Mouse (Mus musculus): Measurements from ENCODE around the gene Cmya5. TPM values are rescaled to one million over a fixed set of nuclear protein-coding genes. Genes with fewer than 3 reads are reported as not detected.
A peak's percentile ranks its signal among the peaks of the same experiment; 100 is the strongest.

Gene Cmya5
- total RNA-seq, 2 experiments from 2014 or later = 950 to 1,118 TPM

DNA sequence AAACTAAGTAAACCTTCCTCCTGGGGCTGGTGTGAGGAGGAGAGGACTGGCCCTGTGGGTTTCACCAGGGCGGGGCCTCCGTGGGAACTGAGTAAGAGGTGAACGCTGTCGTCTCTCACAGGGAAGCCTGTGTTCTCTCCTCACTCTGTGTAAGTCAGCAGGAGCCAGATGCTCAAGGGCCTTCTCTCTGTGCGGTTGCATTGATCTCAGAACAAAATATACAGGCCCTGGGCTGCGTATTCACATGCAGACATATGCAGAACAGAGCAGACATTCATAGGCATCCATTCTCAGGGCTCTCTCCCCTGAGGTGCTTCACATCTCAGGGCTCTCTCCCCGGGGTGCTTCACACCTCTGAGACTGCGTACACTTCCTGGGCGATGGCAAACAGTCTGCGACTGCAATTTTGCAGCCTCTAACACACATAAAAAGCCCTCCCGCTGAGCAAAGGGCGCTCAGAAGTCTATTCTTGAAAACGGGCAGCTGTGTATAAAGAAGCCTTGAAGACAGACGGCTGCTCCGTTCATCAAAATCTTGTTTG, 71.6 kb downstream of the Cmya5 start:
- intact Hi-C loops (cut with DNase I) = loop anchor here (5.0 to 10.0 kb wide), 2 partner anchors 86 to 172 kb away; no protein-coding TSS in a partner anchor
- DNase-seq = no peak

DNA sequence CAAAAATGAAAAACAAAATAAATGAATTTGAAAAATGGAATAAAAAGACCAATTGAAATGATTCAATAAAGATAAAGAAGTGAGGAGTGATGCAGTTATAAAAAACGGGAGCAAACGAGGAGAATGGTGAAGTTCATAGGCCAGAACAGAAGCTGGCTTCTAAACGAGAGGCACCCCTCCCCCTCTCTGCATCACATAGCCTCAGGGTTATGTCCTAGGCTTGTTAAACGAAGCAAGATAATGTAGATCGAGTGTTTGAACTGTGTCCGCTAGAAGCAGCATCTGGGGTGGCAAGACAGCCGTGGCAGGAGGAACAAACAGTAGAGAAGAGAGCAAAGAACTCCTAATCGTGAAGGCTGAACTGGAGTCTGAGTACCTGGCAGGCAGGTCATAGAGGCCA, 74.1 kb downstream of the Cmya5 start:
- no peak for DNase-seq
- intact Hi-C loops (cut with DNase I) = loop anchor here (5.0 to 10.0 kb wide), 2 partner anchors 83 to 174 kb away; no protein-coding TSS in a partner anchor

DNA sequence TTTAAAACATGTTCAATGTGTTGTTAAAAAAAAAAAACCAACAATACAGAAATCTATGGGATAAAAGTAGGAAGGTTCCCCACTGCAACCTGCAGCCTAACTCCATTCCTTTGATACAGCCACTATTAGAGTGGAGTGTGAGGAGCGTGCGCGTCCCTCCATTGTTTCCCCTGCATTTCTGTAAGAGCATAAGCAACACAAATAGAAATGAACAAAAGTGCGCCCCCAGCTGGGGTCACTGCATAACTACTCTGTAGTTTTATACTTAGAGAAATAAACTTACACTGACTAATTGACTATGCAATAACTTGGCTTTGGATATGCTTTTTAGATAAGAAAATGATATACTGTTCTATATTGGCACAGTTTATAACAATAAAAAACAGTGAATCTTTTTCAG, 75.0 kb downstream of the Cmya5 start:
- intact Hi-C loops (cut with DNase I) = no loop called here

DNA sequence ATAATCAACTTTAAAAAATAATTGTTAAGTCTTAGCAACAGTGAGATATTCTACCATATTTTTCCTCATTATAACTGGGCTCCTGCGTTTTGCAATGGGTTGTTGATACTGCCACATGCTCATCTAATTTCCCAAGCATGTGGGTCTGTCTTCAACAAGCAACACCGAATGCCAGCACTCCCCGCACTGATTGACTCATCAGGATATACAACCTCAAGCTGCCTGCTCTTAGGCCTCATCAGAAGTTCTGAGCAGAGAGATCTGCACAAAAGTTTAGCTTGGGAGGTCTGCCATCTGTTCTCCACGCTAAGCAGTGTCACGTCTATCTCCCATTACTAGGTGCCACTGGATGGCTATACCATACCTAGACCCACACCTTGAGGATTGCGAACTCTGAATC, 76.2 kb downstream of the Cmya5 start:
- intact Hi-C loops (cut with DNase I) = no loop called here
- no peak for DNase-seq

More for the DNA sequence above, 75.0 kb downstream of the Cmya5 start:
- DNase-seq = no peak

DNA sequence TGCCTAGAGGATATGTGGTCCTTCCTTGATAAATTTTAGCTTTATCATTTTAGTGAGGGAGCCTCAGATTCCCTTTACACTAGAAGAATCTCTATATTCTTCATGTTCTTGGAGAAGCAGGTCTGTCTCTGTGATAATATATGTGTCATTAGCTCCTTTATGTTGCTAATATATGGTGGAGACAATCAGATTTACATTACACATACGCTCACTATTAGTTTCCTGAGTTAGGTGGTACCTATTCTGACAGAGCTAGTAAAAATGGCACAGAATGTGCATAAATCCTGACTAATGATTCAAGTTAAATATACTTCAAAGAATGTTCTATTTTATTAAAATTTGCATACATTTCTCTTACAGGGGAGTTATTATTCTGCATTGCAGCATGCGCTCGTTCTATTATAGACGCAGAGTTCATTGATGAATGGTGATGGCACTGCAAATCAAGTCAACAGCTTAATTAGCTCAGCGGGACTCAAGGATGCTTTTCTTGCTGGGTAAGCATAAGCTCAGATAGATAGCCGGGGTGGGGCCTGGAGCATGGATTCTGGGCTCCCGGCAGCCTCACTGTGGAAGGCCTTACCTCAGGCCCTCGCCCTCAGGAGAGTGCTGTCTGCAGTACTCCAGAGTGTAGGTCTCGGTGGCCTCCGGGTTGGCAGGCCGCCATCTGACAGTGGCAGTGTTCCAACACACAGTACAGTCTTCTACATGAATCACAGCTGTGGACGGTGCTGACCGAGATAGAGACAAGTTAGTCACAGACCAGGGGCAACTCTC, 81.5 kb downstream of the Cmya5 start:
- peak; percentile 63 to 73 for DNase-seq
- intact Hi-C loops (cut with DNase I) = loop anchor here (5.0 kb wide), 1 partner anchor 311 kb away; no protein-coding TSS in a partner anchor

DNA sequence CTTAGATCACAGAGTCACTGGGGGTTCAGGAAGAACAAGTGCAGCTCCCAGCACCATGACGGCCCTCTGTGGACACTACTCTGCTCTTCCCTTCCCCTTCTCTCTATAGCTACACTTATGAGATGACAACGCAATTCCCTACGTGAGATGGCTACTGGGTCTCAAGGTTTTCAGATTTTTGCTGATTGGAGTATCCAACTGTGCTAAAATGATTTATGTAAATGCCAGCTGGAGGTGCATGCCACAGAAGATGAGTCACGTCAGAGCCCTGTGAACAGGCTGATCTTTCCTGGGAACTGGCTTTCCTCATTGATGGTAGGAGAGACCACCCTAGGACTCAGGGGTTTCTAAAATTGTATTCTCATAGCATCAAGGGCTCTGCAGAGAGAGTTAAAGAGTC, 83.2 kb downstream of the Cmya5 start:
- intact Hi-C loops (cut with DNase I) = loop anchor here (5.0 kb wide), 1 partner anchor 309 kb away; no protein-coding TSS in a partner anchor
- DNase-seq = no peak

DNA sequence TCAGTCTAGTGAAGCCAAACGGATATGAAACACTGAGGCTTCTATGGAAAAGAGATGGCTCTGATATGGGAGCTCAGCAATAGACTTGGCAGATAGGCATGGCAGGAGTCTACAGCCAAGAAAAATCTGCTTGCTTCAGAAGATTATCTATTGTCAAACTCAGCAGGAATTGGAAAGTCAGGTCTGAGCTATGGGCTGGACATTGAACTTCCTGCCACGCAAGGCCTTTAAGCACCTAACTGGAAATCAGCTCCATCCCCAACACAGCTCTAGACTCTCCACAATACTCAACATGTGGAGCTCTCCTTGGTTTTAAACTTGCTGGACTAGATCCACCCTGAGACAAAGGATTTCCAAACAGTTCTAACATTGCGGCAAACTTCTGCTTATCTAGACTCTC, 84.1 kb downstream of the Cmya5 start:
- intact Hi-C loops (cut with DNase I) = loop anchor here (5.0 kb wide), 1 partner anchor 308 kb away; no protein-coding TSS in a partner anchor
- DNase-seq = no peak

DNA sequence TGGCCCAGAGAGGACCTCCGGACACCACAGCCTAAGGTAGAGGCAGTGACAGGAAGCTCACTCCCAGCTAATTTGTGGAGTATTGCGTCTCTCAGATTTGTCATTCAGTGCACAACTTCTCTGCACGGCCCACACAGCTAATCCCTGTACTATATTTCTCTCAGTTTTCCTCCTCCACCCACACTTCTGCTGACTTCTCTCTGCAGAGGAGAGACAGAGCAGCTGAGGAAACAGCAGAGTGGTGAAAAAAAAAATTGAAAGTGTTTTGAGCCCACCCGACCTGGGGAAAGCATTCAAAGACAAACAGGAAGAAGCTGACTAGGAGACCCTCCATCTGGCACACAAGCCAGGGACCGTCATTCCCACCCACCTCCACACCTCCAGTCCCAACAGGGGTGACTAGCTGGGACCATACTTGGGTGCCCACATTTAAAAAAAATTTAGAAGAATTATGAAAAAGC, 85.9 kb downstream of the Cmya5 start:
- no peak for DNase-seq
- intact Hi-C loops (cut with DNase I) = no loop called here

DNA sequence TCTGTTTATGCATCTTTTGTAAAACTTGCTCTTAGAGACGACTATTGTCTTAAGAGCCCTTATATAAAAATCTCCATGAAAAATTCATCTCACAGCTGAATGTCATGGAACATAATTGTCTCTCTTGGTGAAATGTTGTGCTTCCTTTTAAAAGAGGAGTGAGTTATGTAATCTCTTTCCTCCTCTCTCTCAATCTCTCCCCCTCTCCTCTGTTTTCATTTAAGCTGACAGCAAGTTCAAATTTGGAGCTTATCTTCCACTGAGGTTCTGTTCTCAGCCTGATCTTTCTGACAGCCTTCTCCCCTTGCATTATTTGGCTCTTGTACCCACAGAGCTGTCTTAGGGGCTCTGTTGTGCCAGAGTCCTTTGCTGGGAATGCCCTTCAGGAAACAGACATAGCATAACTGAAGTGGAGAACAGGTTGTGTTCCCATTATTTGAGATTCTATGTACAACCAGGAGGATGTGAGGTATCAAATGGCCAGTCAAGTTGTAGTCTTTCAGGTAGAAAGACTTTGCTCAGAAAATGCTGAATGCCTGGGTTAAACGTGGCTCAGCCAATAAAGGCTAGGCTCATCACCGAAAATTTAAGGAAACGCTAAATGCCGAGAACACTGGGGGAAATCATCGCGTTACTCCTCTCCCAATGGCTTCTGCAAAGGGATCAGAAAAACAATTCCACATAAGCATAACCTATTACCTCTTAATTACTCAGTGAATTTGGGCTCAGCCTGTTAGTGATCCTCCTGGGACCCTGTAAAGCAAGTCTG, 86.8 kb downstream of the Cmya5 start:
- intact Hi-C loops (cut with DNase I) = no loop called here
- no peak for DNase-seq

DNA sequence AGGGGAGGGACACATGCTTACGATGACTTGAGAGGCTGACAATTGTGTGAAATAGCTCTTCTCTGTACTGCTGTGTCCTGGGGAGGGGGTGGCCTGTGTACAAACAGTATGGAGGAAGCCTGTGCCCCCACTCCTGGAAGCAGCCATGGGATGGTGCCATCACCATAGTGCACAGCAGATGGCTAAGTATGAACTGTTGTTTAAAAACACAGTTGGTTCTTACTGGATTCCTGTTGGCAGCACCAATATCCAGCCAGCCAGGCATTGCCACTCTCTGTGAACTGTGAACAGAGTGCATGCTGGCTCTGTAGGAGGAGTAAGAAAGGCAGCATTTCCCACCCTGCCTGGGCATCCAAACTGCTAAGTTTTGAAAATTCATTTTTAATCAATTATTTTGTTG, 88.4 kb downstream of the Cmya5 start:
- intact Hi-C loops (cut with DNase I) = no loop called here
- DNase-seq = no peak

DNA sequence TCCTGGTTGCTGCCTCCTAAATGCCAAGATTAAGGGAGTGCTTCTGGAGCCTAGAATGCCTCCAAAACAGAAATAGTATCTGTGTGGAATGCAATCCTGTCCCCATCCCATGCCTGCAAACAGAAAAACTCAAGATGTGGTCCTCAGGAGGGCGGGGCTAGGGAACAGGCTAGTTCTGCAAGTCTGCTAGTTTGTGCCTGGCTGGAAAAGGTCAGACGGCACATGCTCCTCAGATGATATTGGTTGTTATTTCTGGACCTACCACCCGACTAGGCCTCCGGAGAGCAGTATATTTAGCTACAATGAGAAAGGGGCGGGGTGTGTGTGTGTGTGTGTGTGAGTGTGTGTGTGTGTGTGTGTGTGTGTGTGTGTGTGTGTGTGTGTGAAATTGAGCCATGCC, 93.0 kb downstream of the Cmya5 start:
- peak in 1 of 2 experiments; percentile 42 for DNase-seq
- intact Hi-C loops (cut with DNase I) = loop anchor here (5.0 kb wide), 1 partner anchor 64 kb away; no protein-coding TSS in a partner anchor

DNA sequence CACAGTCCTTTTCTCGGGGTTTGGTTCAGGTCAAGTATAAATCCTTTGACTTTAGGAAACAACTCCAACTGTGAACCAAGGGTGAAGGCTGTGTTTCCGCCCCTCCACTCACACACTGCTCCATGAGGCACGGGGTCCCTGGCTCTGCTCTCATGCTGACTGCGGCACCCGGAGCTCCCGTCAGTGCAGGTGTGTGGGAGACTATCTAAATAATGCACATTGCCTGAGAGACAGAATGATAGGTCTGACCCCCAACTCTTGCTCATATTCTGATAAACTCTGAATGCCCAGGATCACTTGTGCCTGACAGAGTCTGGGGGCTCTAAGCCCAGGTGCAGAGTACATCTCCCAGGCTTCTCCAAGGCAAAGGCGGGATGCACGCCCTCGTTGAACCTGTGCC, 103.5 kb downstream of the Cmya5 start:
- intact Hi-C loops (cut with DNase I) = no loop called here
- DNase-seq = no peak

DNA sequence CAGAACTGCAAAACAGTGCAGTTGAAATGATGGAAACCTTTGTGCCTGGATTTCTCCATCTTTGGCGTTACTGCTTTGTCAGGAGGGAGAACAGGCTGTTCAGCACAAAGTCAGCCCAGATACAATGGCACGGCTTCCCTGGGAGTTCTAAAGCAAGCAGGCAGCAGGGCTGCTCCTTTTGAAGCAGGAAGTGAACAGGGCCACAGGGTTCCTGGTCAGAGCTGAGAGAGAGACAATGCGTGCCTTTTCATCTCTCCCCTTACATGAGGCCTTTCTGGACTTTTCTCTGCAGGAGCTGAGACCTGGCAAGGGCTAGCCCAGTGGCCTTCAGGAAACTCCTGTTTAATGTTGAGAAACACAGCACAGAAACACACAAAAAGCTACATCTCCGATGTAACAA, 108.3 kb downstream of the Cmya5 start:
- DNase-seq = no peak
- intact Hi-C loops (cut with DNase I) = no loop called here

DNA sequence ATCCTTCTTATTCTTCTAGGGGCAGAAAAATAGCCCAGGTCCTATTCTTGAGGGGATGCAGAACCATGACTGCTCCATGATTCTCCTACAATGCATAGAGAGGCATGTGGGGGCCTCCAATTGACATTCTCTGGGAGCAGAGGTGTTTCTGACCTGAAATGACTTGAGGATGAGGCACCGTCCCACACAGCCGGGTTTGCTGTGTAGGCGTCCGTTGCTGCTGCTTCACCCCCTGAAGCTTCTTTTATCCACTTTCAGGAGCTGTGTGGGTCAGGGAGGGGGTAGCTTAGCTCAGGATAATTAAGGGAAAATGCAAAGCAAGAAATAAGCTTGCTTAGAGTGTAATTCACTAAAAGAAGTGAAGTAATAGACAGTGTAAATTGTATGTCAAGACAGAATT, 115.2 kb downstream of the Cmya5 start:
- intact Hi-C loops (cut with DNase I) = no loop called here
- DNase-seq = no peak

DNA sequence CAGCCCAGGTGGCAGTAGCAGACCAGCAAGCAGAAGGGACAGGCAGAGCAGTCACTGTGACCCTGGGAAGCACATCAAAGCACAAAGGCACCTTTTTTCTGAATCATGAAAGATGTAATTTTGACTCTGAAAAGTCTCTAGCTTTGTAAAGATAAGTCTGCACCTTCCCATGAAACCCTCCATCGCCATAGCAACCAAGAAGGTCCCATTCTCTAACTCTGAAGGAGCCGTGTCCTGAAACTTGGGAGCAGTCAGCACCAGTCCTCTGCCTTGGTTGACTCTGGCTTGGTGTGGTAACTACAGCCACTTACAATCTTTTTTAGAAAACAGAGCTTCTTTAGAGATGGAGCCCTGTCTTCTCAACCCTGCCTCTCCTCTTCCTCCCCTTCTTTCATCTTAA, 119.7 kb downstream of the Cmya5 start:
- intact Hi-C loops (cut with DNase I) = no loop called here
- no peak for DNase-seq

DNA sequence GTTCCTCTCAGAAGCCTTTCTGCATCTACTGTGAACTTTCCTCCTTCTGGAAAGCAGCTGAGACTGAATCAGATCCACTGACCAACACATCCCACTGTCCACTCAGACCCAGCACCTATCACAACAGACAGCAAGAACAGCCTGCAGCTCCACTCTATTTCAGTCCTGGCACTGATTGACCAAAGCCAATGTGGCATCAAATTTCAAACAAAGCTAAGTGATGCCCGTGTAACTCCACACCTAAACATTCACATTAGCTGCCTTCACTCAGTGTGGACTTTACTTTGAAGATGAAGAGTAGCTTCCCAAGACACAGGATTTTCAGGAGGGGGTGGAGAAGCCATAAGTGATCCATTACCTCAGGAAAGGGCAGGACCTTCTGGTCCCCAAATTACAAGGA, 122.4 kb downstream of the Cmya5 start:
- no peak for DNase-seq
- intact Hi-C loops (cut with DNase I) = no loop called here

DNA sequence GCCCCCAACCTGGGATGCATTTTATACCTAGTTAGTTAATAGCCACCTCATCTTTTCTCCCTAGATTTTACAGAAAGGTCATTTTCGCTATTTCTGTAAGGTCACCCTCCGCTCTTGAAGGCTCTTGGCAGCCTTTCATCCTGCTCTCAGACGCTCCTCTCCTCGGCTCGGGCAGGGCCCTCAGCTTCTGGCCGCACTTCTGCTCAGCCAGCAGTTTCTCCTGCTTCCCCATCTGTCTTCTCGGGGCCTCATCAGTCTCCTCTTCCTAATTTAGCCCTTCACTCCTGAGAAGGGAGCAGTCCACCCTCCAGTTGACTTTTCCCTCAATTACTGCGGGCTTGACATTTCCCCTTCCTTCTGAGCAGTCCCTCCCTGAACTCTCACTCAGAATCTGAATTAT, 131.6 kb downstream of the Cmya5 start:
- peak; percentile 38 to 39 for DNase-seq

DNA sequence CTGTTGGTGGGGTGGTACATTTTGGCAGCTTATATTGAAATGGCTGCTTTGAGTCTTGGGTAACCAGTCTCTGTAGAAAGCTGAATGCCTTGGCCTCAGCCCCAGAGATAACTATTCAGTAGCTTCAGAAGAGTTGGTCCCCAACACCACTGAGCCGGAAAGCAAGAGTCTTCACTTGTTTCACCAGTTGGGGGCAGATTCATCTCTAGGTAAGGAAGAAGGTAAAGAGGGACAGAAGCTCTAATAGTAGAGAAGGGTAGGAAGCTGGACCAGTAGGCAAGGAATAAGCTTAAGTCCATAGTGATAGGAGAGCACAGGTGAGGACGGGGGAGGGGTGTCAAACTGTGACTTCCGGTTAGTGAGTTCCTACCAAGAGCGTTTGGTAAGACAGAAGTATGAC, 133.2 kb downstream of the Cmya5 start:
- intact Hi-C loops (cut with DNase I) = no loop called here
- DNase-seq = no peak

More for the DNA sequence above, 131.6 kb downstream of the Cmya5 start:
- intact Hi-C loops (cut with DNase I) = no loop called here

DNA sequence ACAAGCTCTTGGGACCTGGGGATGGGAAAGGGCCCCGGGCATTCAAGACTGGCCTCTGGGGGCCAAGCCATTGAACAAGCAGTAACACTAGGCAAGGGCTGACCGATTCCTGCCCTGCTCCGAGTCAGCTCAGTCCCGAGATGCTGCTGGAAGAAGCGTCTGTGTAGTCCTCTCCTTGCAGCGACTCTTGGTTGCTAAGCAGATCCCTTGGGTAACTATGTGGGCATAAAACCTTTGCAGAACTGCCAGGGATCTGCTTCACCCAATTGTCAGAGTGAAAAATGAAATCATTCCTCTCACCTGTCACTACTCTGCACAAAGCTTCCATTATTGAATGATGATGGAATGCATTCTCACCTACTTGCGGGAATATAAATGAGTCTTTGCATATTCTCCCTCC, 134.0 kb downstream of the Cmya5 start:
- no peak for DNase-seq
- intact Hi-C loops (cut with DNase I) = no loop called here

DNA sequence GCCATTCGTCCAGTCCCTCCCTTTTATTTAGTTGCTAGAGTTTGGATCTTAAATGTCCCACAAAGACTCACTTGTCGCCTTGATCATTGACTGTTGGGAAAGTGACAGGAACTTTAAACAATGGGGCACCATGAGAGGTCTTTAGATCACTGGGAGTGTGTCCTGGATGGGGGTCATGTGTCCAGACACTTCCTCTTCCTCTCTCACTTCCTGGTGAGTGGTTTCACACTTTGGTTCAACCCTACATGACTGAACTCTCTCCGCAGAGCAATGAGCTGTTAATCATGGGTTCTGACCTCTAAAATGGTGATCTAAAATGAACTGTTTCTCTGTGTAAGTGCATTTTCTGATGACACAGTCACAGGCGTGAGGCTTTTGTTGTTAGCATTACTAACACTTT, 137.4 kb downstream of the Cmya5 start:
- no peak for DNase-seq
- intact Hi-C loops (cut with DNase I) = no loop called here

DNA sequence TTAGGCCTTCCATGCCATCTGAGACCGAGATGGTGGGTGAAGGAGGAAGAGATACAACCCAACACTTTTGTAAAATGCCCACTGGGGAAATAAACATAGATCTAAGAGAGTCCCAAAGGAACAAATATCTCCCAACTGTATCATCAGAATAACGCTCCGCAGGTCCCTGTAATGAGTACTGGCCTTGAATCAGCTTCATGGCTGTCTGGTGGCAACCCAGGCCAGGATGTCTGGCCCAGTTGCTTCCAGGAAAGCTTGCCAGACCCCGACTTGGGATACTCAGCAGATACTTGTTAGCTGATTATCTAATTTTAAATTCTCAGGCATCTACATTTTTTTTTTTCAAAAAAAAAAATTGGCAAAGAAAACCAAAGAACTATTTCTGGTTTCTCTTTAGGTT, 138.2 kb downstream of the Cmya5 start:
- intact Hi-C loops (cut with DNase I) = no loop called here
- DNase-seq = peak in 1 of 2 experiments; percentile 35

Data from gastrocnemius, postnatal 36 days (tissue).